Mouse (Mus musculus): ENCODE data around the gene Tmem125.

DNA sequence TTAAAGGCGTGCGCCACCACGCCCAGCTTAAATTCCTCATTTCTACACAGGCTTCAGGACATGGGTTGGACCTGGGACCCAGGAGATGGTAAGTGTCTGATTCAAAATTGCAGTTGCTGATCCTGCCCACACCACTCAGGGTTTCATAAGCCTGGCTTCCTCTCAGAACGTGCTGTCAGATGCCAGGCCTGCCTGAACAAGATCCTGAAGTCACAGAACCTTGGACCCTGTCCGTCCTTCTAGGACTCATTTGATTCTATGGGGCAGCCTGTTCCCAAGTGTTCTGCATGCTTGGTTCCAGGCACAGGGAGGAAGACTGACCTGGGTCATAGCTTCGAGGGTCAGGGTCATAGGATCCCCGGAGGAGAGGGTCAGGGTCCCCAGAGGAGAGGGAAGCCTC, 10.2 kb downstream of the Tmem125 start:
- TF ChIP-seq CTCF (IDR thresholded peaks at IDR 0.05; ENCODE audit: low read depth) (no peak), EP300 (optimal IDR thresholded peaks at IDR 0.05) (no peak)

Data from stomach, postnatal 0 days (tissue).